Mouse (Mus musculus): ENCODE measurements around the gene Cryz. TPM values are rescaled to one million over a fixed set of nuclear protein-coding genes. Genes with fewer than 3 reads are reported as not detected.
A peak's percentile ranks its signal among the peaks of the same experiment; 100 is the strongest.
"Not testable (repeated sequence)": the region's sequence is repeated elsewhere in the genome, so short reads cannot be mapped to it uniquely, and the experiment has no call there.

Cryz gene
- total RNA-seq, 2 experiments from 2014 or later: 20.5 to 23.2 TPM

DNA sequence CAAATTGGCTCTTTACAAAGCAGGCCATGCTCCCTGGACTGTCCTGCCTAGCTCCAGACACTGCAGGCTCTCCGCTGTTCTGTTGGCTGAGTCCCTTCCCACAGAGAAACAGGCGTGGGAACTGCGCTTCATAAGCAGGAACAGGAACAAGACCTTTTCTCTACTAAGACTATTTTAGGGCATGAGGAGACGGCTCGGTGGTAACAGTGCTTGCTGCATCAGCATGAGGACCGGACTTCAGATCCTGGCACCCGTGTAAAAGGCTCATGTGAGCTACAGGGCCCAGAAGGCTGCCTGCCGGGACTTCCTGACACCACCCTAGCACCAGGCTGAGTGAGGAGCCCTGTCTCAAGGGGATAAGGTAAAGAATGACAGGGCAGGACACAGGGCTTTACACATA is 12.2 kb upstream of the Cryz start:
- H3K27ac ChIP-seq: no peak overlapping the region
- TF ChIP-seq CTCF (conservative IDR thresholded peaks at IDR 0.05): no peak
- H3K4me3 ChIP-seq: no peak overlapping the region
- no peak for DNase-seq (ENCODE audit: low spot score in 2 of 2)

DNA sequence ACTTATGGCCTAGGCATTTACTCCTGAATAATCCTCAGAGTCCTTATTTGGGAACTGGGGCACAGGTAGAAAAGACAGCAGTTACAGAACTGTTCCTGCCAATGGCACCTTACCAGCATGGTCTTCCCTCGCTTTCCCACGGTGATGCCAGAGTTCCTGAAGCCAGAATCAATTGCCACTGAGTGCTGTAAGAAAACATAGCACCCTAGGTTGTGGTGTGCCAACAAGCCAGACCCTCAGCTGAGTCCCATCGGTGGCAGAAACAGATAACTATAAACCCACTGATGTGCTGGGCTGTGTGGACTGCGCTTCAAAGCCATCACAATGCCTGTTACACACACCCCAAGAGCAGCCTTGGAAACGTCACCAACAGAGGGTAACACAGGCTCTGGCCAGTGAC is 5.5 kb upstream of the Cryz start:
- DNase-seq (ENCODE audit: low spot score in 2 of 2): no peak
- Histone ChIP-seq H3K4me3 (no peak overlapping the region), H3K27ac (no peak overlapping the region)
- no peak for TF ChIP-seq CTCF (conservative IDR thresholded peaks at IDR 0.05)

DNA sequence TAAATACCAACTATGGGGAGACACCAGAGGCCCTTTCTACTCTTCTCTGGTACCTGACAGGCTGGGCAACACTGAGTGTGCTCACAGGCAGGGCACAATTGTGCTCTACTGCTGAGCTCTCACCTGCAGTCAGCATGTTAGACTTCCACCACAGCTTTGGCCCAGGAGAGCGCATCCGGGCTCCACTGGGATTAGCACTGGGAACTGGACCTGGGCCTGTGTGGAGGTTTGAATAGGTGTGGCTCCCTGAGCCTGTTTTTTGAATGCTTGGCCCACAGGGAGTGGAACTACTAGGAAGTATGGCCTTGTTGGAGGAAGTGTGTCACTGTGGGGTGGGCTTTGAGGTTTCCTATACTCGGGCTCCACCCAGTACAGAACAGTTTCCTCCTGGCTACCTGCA is 4.9 kb upstream of the Cryz start:
- no peak for DNase-seq (ENCODE audit: low spot score in 2 of 2)
- Histone ChIP-seq H3K4me3 (no peak overlapping the region), H3K27ac (no peak overlapping the region)
- TF ChIP-seq CTCF (conservative IDR thresholded peaks at IDR 0.05): no peak

DNA sequence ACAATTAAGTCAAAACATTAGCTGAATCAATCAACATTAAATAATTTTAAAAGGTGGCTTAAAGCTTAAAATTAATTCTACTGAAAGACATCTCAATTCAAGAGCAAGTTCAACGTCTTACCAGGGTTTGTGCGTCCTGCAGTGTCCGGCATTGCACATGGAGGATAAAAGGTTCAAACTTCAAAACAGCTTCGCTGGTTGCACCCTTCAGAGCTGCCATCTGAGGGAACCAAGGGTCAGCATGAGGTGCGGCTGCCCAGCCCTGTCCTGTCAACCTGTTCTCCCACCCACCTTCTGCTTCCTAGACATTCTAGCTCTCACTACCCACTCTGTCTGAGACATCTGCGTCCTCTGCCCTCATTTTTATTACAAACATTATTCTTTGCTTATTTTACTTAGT is 2.9 kb upstream of the Cryz start:
- no peak for DNase-seq (ENCODE audit: low spot score in 2 of 2)
- no peak for TF ChIP-seq CTCF (conservative IDR thresholded peaks at IDR 0.05)
- Histone ChIP-seq H3K4me3 (no peak overlapping the region), H3K27ac (no peak overlapping the region)

DNA sequence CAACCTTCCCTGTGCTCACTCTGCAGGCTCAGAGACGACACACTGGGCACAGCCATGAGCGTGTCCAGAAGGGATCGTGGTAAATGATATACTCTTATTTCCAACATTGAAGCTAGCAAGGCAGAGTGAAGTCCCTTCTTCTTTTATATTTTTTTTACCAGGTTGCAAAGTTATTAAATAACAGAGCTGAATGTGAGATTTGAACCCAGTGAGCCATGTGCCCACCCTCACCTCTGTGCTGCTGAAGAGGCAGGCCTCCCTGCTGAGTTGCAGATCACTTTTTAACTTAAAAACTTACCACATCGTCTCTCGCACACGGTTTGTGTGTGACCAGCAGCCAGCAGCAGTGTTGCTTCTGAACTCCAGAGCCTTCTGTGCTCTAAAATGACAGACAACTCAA is 2.4 kb upstream of the Cryz start:
- H3K27ac ChIP-seq: no peak overlapping the region
- no peak overlapping the region for H3K4me3 ChIP-seq
- no peak for DNase-seq (ENCODE audit: low spot score in 2 of 2)
- TF ChIP-seq CTCF (conservative IDR thresholded peaks at IDR 0.05): no peak

DNA sequence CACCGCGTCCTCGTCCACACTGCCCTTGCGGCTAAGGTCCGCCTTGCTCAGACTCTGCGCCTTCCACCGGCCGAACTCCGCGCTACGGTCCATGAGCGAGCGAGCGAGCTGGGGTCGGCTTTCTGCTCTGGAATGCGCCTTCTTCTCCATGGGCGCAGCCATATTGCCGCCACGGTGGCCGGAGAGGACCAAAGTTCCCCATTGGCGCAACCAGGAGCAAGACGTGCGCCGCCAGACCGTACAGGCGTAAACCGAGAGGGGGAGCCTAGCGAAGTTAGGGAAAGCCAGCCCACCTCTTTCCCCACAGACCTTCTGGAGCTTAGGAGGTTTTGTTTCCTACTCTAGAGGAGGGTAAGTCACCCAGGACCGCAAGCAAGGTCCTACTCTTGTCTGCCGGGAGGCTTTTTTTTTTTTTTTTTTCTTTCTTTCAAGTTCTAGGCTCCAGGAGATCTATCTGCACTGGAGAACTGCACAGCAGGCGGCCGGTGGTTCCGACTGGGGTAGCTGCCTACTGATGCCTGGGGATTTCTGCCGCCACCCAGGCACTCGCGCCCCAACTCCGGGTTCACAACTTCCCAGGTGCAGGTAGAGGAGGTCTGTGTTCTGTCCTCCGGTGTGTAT is 533 bp downstream of the Cryz start, which contains the start of gene Tyw3:
Gene Tyw3 (minus strand): TSS at position 171 of the 621 bp plus-strand sequence.
- peak; percentile 53 for TF ChIP-seq CTCF (conservative IDR thresholded peaks at IDR 0.05)
- peak; percentile 95 to 98 for DNase-seq (ENCODE audit: low spot score in 2 of 2)
- Histone ChIP-seq H3K4me3 (peak within 1 kb of the TSS; percentile 78), H3K27ac (peak within 1 kb of the TSS; percentile 98)

DNA sequence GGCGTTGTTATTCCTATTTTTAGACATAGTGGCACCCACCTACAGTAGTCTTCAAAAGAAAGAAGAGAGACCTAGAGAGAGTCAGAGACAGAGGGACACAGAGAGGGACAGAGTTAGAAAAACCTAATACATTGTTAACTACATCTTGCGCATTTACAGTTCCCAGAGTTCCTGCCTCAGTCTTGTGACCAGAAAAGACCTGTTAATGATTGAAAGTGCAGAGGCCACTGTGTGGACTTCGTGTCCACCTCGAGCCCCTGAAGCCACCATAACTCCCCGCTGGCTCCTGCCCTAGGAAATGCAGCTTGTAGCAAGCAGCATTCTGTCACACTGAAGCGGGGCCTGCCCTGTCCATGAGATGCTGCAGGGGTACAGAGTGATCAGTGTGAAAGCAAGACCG is 1.1 kb downstream of the Cryz start:
- no peak for TF ChIP-seq CTCF (conservative IDR thresholded peaks at IDR 0.05)
- H3K4me3 ChIP-seq: peak overlapping the region; percentile 78
- peak overlapping the region; percentile 98 for H3K27ac ChIP-seq
- DNase-seq (ENCODE audit: low spot score in 2 of 2): no peak

DNA sequence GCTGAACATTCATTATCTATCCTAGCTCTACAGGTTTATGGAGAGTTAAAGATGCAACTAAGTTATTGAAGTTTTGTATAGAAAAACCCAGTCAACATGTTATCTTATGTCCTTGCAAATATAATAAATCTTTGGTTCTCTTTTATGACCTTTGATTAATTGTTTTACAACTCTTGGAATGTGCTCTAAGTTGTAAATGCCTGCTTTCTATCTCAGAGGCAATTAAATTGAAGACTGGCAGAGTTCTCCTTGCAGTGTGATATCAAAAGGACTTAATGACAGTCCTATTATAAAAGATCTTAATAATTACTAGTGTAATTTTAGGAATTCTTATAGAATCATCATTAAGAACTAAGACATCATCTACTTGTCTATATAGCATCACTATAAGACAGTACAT is 5.6 kb downstream of the Cryz start:
- Histone ChIP-seq H3K4me3 (no peak overlapping the region), H3K27ac (no peak overlapping the region)
- DNase-seq (ENCODE audit: low spot score in 2 of 2): no peak
- no peak for TF ChIP-seq CTCF (conservative IDR thresholded peaks at IDR 0.05)

DNA sequence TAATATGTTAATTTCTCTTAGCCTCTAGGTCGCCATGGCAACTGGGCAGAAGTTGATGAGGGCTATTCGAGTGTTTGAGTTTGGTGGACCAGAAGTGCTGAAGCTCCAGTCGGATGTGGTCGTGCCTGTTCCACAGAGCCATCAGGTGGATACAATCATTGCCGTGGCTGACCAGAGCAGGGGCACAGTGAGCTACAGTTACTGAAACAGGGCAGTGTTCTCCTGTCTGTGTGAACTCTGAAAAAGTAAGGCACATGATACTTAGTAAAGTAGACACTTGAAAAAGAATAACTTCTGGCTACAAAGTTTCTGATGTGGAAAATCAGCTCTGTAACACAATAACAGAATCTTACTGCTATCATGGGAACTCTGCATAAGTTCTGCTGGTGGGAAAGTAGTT is 8.4 kb downstream of the Cryz start:
- no peak for DNase-seq (ENCODE audit: low spot score in 2 of 2)
- no peak overlapping the region for H3K27ac ChIP-seq
- H3K4me3 ChIP-seq: no peak overlapping the region
- TF ChIP-seq CTCF (conservative IDR thresholded peaks at IDR 0.05): no peak

DNA sequence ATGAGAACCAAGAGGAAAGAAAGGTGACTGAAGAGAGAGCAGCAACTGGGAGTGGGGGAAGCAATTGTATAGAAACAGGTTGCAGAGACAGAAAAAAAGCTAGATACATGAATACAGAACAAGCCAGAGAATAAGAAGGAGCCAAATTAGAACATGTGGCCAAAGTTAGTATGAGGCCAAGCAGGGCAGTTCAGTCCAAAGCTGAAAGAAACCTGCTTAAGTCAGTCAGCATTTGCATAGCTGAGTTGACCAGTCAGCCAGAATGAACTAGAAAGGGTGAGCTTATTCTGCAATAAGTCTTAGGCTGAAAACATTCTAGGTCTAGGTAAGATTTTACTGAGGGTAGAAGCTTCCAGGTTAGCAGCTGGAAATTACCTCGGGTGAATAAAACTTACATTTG is 11.4 kb downstream of the Cryz start:
- Histone ChIP-seq H3K27ac (no peak overlapping the region), H3K4me3 (no peak overlapping the region)
- DNase-seq (ENCODE audit: low spot score in 2 of 2): no peak
- no peak for TF ChIP-seq CTCF (conservative IDR thresholded peaks at IDR 0.05)

DNA sequence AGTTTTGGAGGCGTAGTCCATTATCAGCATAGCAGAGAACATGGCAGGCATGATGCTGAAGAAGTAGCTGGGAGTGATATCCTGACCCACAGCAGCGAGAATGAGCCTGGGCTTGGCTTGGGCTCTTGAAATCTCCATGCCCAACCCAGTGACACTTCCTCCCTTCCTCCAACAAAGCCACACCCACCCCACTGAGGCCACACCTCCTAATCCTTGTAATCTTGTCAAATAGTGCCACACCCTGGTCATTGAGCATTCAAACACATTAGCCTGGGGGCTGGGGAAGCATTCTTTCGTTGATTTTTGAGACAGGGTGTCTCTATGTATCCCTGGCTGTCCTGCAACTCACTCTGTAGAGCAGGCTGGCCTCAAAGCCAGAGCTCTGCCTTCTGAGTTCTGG is 15.4 kb downstream of the Cryz start:
- Histone ChIP-seq H3K4me3 (no peak overlapping the region), H3K27ac (no peak overlapping the region)
- no peak for TF ChIP-seq CTCF (conservative IDR thresholded peaks at IDR 0.05)
- no peak for DNase-seq (ENCODE audit: low spot score in 2 of 2)

DNA sequence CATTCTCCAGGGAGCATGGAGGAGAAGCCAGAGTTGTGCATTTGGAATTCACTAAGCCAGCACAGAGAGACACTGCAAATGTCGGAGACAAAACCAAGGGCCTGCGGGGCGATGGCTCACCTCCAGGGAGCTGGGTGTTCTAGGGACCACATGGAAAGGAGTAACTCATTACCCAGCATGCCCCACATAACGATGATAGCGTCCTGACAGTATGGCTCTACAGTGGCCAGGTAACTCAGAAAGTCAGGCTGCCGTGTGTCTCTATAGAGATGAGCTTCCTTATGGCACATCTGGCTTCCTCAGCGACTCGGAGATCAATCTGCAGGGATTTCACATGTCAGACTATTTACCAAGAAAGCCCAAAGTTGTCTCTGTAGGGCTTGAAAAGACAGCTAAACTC is 18.3 kb downstream of the Cryz start:
- DNase-seq (ENCODE audit: low spot score in 2 of 2): no peak
- Histone ChIP-seq H3K4me3 (no peak overlapping the region), H3K27ac (no peak overlapping the region)
- no peak for TF ChIP-seq CTCF (conservative IDR thresholded peaks at IDR 0.05)

DNA sequence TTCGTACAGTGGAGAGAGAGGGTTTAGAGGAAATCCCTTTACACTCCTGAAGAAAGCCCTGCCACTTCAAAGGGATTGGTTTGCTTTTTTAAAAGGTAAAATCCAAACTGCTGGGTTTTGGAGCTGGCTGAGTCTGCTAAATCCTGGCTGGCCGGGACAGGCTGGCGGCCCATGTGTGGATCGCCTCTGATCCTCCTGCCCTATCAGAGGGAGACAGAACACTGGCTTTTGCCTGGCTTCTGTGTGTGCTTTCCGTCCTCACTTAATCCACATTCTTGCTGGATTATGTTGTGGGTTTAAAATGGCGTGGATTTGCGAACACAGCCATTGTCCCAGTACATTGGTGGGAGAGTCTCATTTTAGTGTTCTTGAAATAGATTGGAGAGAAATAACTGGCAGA is 18.8 kb downstream of the Cryz start:
- Histone ChIP-seq H3K4me3 (no peak overlapping the region), H3K27ac (no peak overlapping the region)
- TF ChIP-seq CTCF (conservative IDR thresholded peaks at IDR 0.05): no peak
- DNase-seq (ENCODE audit: low spot score in 2 of 2): no peak

DNA sequence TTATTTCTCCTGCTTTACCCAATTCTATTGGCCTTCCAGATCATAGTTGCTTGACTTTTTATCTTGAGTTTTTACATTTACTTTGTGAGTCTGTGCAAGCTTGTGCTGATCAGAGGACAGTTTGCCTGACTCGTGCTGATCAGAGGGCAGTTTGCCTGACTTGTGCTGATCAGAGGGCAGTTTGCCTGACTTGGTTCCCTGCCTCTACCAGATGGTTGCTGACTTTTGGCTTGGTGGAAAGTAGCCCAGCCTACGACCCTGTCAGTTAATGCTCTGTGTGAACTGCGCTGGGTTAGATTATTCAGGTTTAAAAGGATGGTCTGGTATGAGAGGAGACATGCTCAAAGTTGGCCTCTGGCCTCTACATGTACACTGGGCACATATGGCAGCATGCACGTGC is 19.6 kb downstream of the Cryz start:
- no peak for TF ChIP-seq CTCF (conservative IDR thresholded peaks at IDR 0.05)

DNA sequence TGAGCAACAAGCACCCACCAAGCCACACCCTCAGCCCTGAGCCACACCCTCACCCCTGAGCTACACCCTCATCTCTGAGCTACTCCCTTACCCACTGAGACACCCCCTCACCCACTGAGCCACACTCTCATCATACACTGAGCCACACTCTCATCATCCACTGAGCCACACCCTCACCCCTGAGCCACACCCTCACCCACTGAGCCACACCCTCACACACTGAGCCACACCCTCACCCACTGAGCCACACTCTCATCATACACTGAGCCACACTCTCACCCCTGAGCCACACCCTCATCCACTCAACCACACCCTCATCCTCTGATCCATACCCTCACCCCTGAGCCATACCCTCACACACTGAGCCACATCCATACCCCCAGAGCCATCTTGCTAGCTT is 31.8 kb downstream of the Cryz start:
- Histone ChIP-seq H3K27ac (no peak overlapping the region), H3K4me3 (no peak overlapping the region)
- TF ChIP-seq CTCF (conservative IDR thresholded peaks at IDR 0.05): no peak
- no peak for DNase-seq (ENCODE audit: low spot score in 2 of 2)

More for the DNA sequence above, 19.6 kb downstream of the Cryz start:
- Histone ChIP-seq H3K27ac (no peak overlapping the region), H3K4me3 (no peak overlapping the region)
- DNase-seq (ENCODE audit: low spot score in 2 of 2): no peak

DNA sequence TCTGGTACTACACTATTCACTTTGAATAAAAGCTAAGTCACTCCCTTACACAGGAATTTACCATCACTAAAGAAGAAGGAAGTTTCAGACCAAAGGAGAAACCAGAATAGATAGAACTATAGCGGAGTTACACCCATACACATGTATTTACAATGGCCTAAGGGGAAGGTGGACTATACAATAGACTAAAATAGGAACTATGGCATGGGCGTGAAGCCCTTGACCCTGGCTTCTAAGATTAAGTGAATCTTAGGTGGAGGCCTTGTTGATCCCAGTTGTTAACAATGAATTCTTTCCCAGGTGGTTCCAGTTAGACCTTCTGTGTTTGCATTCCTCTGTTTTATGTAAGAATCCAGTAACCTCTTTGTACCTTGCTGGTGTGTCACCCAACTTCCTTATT is 34.8 kb downstream of the Cryz start:
- not testable (repeated sequence) for H3K27ac ChIP-seq; H3K4me3 ChIP-seq; DNase-seq (ENCODE audit: low spot score in 2 of 2)
